Mouse (Mus musculus) kidney, postnatal 0 days (tissue): ENCODE results near the gene Hist1h2ah. TPM values are rescaled to one million over a fixed set of nuclear protein-coding genes. Genes with fewer than 3 reads are reported as not detected.

Experiments used
- ATAC-seq: fragments of 200-750 bp; cut with Nextera tagmentation; replicated peaks from 2 replicates; pipeline ENCODE4 v1.8.0; 2017; ENCODE audit warnings: low read depth, moderate number of reproducible peaks, moderate TSS enrichment, moderate library complexity; ENCODE audit not compliant: low FRiP score
- DNase-seq: peaks from one replicate; pipeline ENCODE4 v3.0.0-alpha.2; 2016; ENCODE audit warnings: low spot score
- H3K27ac ChIP-seq: fragments of 300-500 bp; sonication (generic); 2 replicates; pipeline ENCODE4 v1.5.1; 2014; ENCODE audit warnings: mild to moderate bottlenecking
- H3K27me3 ChIP-seq: fragments of 300-500 bp; sonication (generic); 2 replicates; pipeline ENCODE4 v1.6.1; 2014; ENCODE audit warnings: low read length, mixed read lengths; ENCODE audit not compliant: insufficient read depth
- H3K36me3 ChIP-seq: fragments of 300-500 bp; sonication (generic); 2 replicates; pipeline ENCODE4 v1.6.1; 2014; ENCODE audit warnings: low read length, mixed read lengths; ENCODE audit not compliant: insufficient read depth
- H3K4me1 ChIP-seq: fragments of 300-500 bp; sonication (generic); replicated peaks from 2 replicates; pipeline ENCODE4 v1.6.1; 2014; ENCODE audit warnings: antibody characterized with exemption, low read length, mixed read lengths; ENCODE audit not compliant: insufficient read depth
- H3K4me2 ChIP-seq: fragments of 300-500 bp; sonication (generic); 2 replicates; pipeline ENCODE4 v1.6.1; 2014; ENCODE audit warnings: mild to moderate bottlenecking, low read length, moderate library complexity, mixed read lengths
- H3K4me3 ChIP-seq: fragments of 300-500 bp; sonication (generic); replicated peaks from 2 replicates; pipeline ENCODE4 v1.5.1; 2014; ENCODE audit warnings: low read depth, low read length
- H3K9ac ChIP-seq: fragments of 300-500 bp; sonication (generic); 2 replicates; pipeline ENCODE4 v1.6.1; 2014; ENCODE audit warnings: low read depth, low read length
- H3K9me3 ChIP-seq: fragments of 300-500 bp; sonication (generic); replicated peaks from 2 replicates; pipeline ENCODE4 v1.6.1; 2016; ENCODE audit warnings: low read length, inconsistent platforms, mixed read lengths
- CTCF ChIP-seq: IDR thresholded peaks from 2 replicates; pipeline ENCODE4 v1.5.1; 2016; ENCODE audit warnings: antibody characterized with exemption, low read depth, mild to moderate bottlenecking, moderate library complexity
- WGBS: fragments of 180-500 bp; shearing (Covaris S2); extraction: QIAGEN DNeasy Blood & Tissue Kit; methylation state at CpG from one replicate; pipeline ENCODE4 v1.1.7; 2014; 5-methylcytosine and 5-hydroxymethylcytosine counted together
- polyA plus RNA-seq: library from polyadenylated mRNA; unstranded; fragments of >200 nt; fragmentation: Nextera tagmentation; extraction: Ambion mirVana; gene quantifications from 2 replicates; pipeline ENCODE4 v1.2.1, GENCODE M21; 2015

Hist1h2ah gene
- polyA plus RNA-seq, 1 experiment from 2014 or later: 4.5 TPM

DNA sequence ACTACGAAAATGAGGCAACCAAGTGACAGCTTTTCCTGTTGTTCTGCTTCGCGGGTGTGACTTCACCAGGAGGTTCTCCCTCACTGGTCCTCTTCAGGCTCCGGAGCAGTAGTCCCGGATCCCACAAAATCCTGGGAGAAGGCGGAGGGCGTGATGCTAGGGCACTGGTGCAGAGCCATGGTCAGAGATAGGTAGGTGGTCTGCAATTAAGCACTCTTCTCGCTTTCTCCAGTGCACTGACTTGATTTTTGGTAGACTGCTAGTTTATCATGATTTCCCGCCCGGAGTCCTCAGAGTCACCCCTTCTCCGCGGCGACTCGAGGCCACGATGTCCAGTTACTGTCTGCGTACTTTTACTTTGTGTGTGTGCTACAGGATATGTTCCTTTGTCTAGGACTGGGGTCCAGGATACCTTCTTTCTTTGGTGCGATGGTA lies 20.9 kb downstream of the Hist1h2ah start:
- TF ChIP-seq CTCF: no peak
- DNase-seq: no peak
- Histone ChIP-seq H3K4me1 (no peaks in the 10 kb centered on the region; the same call in 1 of the 2 replicates), H3K36me3 (no peaks in the 10 kb centered on the region), H3K27ac (no peak overlapping the region), H3K9ac (no peak overlapping the region), H3K9me3 (no peaks in the 10 kb centered on the region), H3K4me3 (peak overlapping the region; percentile 11; the same call in 1 of the 2 replicates), H3K4me2 (peak overlapping the region; percentile 32), H3K27me3 (peaks cover 65% of the 10 kb centered on the region)
- WGBS: 15% methylated on average over 17 of the region's 17 CpGs
- ATAC-seq: 0 out of 2 replicates have a peak, but pooled peaks have one; percentile 29

DNA sequence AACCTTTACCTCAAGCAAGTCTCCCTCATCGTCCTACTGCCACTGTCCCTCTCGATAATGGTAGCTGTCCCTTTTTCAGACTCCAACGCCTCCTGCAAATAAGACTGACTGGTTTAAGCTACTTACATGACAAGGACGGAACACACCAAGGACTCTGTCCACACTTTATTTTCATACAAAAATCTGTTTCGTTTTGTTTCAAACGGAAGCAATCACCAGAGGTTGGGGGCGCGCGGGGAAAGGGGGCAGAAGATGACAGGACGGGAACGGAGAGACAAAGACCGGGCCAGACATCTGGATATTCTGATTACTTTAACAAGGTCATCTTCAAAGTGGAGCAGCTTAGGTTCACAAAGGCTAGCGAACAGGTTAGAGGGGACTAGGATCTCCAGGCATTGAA lies 21.7 kb downstream of the Hist1h2ah start:
- H3K9ac ChIP-seq: no peak overlapping the region
- no peak overlapping the region for H3K4me2 ChIP-seq
- peak overlapping the region; percentile 11; the same call in 1 of the 2 replicates for H3K4me3 ChIP-seq
- no peak overlapping the region for H3K27ac ChIP-seq
- no peaks in the 10 kb centered on the region for H3K9me3 ChIP-seq
- H3K36me3 ChIP-seq: no peaks in the 10 kb centered on the region
- H3K4me1 ChIP-seq: no peaks in the 10 kb centered on the region; the same call in 1 of the 2 replicates
- WGBS: 20% methylated on average over 13 of the region's 13 CpGs
- no peak for ATAC-seq
- DNase-seq: no peak
- TF ChIP-seq CTCF: no peak
- peaks cover 67% of the 10 kb centered on the region for H3K27me3 ChIP-seq

DNA sequence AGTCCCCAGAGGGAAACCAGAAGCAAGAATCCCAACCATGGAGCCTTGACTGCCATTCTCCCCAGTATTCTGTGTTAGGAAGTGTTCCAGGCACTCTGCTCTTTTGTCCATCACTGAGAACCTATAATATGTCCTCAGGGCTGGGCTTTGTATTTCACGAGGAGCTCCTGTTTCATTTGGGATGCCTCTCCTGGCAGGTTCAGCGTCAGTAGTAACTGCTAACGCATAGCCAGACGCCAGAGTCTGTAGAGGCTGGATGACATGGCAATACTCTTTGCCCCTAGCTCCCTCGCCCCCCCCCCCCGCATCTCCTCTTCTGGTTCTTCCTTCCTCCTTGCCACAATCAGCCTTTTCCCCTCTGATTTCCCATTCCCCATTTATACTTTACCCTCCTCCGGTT lies 25.7 kb downstream of the Hist1h2ah start, which contains the start of gene Prss16:
Prss16 (minus strand) TSS at position 101 of the 400 bp plus-strand sequence.
- no peak for DNase-seq
- Histone ChIP-seq H3K4me1 (peaks cover 9% of the 10 kb centered on the region), H3K27me3 (peaks cover 82% of the 10 kb centered on the region), H3K9ac (no peak within 1 kb of the TSS), H3K27ac (no peak within 1 kb of the TSS), H3K4me2 (no peak within 1 kb of the TSS), H3K4me3 (no peak within 1 kb of the TSS), H3K36me3 (no peaks in the 10 kb centered on the region), H3K9me3 (no peaks in the 10 kb centered on the region)
- no peak for ATAC-seq
- WGBS: 30% methylated on average over 7 of the region's 7 CpGs
- no peak for TF ChIP-seq CTCF

DNA sequence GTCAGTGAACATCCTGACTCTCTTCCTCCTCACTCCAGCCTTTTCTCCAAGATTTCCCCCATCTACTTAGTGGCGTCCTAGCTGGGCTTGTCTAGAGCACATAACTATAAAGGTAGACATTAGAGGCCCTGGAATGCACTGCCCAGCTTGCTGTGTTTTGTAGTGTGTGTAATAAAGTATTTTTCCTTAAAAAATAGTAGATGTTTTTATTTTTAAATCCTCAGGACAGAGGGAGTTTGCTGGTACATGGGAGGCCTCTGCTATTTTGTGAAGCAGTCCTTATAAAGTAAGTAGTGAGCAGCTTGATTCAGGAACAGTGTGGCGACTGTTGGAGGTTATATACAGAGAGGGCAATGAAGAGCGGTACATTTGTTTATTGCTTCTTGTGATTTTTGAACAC lies 26.7 kb downstream of the Hist1h2ah start:
- H3K36me3 ChIP-seq: no peaks in the 10 kb centered on the region
- peaks cover 83% of the 10 kb centered on the region for H3K27me3 ChIP-seq
- no peak overlapping the region for H3K9ac ChIP-seq
- H3K4me2 ChIP-seq: no peak overlapping the region
- DNase-seq: no peak
- no peak for TF ChIP-seq CTCF
- no peak overlapping the region for H3K27ac ChIP-seq
- WGBS: 81% methylated on average over 3 of the region's 3 CpGs
- H3K9me3 ChIP-seq: no peaks in the 10 kb centered on the region
- ATAC-seq: no peak
- H3K4me1 ChIP-seq: peaks cover 9% of the 10 kb centered on the region
- no peak overlapping the region for H3K4me3 ChIP-seq

DNA sequence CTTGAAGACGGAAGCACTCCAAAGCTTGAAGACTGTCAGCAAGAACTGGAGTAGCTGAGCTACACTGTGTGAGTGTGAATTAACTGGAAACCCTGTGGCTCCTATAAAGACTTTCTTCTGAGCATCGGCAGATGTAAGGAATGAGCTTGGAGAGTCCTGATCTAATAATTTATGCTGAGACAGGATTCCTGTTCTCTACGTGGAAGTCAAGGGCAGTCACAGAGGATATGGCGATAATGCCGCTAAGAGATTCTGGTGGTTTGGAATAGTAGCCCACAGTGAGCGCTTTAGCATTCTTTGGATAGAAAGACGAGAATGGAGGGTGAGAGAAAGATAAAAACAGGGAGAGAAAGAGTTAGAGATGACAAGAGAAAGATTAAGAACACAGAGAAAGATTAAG lies 27.5 kb downstream of the Hist1h2ah start:
- Histone ChIP-seq H3K4me1 (peaks cover 9% of the 10 kb centered on the region), H3K36me3 (no peaks in the 10 kb centered on the region), H3K9ac (no peak overlapping the region), H3K9me3 (no peaks in the 10 kb centered on the region), H3K4me3 (no peak overlapping the region), H3K4me2 (no peak overlapping the region), H3K27ac (no peak overlapping the region), H3K27me3 (peaks cover 87% of the 10 kb centered on the region)
- DNase-seq (no peak), ATAC-seq (no peak)
- 48% methylated on average over 7 of the region's 7 CpGs for WGBS
- no peak for TF ChIP-seq CTCF

DNA sequence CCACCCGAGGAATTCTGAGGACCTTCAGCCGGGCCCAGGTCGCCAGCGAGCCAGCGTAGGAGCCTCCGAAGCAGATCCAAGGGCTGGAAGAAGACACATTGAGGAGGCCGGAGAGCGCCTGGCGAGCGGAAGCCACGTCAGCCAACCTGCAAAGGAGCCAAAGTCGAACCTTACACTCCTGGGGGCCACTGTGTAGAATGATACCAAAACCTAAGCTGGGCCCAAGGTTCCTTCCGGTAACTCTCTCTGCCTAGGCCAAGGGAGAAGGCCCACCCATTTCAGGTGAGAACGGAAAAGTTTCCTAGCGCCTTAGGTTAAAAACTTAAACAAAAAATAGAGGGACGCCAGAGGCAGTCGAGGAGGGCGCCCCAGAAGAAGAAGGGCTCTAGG lies 28.3 kb downstream of the Hist1h2ah start:
- Histone ChIP-seq H3K9ac (0 out of 2 replicates have a peak overlapping the region, but pooled peaks have one; percentile 19), H3K27me3 (peaks cover 89% of the 10 kb centered on the region), H3K4me2 (peak overlapping the region; percentile 79), H3K27ac (no peak overlapping the region), H3K4me1 (peaks cover 9% of the 10 kb centered on the region), H3K36me3 (no peaks in the 10 kb centered on the region), H3K4me3 (peak overlapping the region; percentile 46), H3K9me3 (no peaks in the 10 kb centered on the region)
- DNase-seq: no peak
- no peak for TF ChIP-seq CTCF
- 5% methylated on average over 18 of the region's 18 CpGs for whole genome bisulfite sequencing
- ATAC-seq: no peak
